Mouse (Mus musculus): ENCODE results near the gene Fbxl17.
A peak's percentile ranks its signal among the peaks of the same experiment; 100 is the strongest.

Gene Fbxl17

GRCm38 (mm10) chr17:63459712-63460495 lies 39.9 kb downstream of the Fbxl17 start:
- no peak for DNase-seq (ENCODE audit: low spot score in 2 of 2)

GRCm38 (mm10) chr17:63458052-63458451 lies 41.8 kb downstream of the Fbxl17 start:
- DNase-seq (ENCODE audit: low spot score in 2 of 2) = no peak

- no peak for DNase-seq (ENCODE audit: low spot score in 2 of 2)
These were observed 48.4 kb downstream of the Fbxl17 start for GRCm38 (mm10) chr17:63451311-63452006.

- DNase-seq (ENCODE audit: low spot score in 2 of 2) = no peak
These were observed 52.1 kb downstream of the Fbxl17 start for GRCm38 (mm10) chr17:63447691-63448090.

GRCm38 (mm10) chr17:63446971-63447679 lies 52.7 kb downstream of the Fbxl17 start:
- no peak for DNase-seq (ENCODE audit: low spot score in 2 of 2)

- no peak for DNase-seq (ENCODE audit: low spot score in 2 of 2)
These were observed 54.6 kb downstream of the Fbxl17 start for GRCm38 (mm10) chr17:63445212-63445611.

- DNase-seq (ENCODE audit: low spot score in 2 of 2) = no peak
These were observed 62.4 kb downstream of the Fbxl17 start for GRCm38 (mm10) chr17:63437424-63437823.

GRCm38 (mm10) chr17:63434081-63434480 lies 65.7 kb downstream of the Fbxl17 start:
- peak in 1 of 2 experiments; percentile 33 for DNase-seq (ENCODE audit: low spot score in 2 of 2)

- DNase-seq (ENCODE audit: low spot score in 2 of 2) = no peak
These were observed 68.2 kb downstream of the Fbxl17 start for GRCm38 (mm10) chr17:63431650-63432049.

GRCm38 (mm10) chr17:63430395-63431075 lies 69.3 kb downstream of the Fbxl17 start:
- no peak for DNase-seq (ENCODE audit: low spot score in 2 of 2)

- no peak for DNase-seq (ENCODE audit: low spot score in 2 of 2)
These were observed 76.0 kb downstream of the Fbxl17 start for GRCm38 (mm10) chr17:63423851-63424250.

GRCm38 (mm10) chr17:63422685-63423084 lies 77.1 kb downstream of the Fbxl17 start:
- DNase-seq (ENCODE audit: low spot score in 2 of 2) = no peak

GRCm38 (mm10) chr17:63421864-63422263 lies 78.0 kb downstream of the Fbxl17 start:
- no peak for DNase-seq (ENCODE audit: low spot score in 2 of 2)

- peak in 1 of 2 experiments; percentile 22 for DNase-seq (ENCODE audit: low spot score in 2 of 2)
These were observed 80.3 kb downstream of the Fbxl17 start for GRCm38 (mm10) chr17:63419503-63419902.

- peak in 1 of 2 experiments; percentile 35 for DNase-seq (ENCODE audit: low spot score in 2 of 2)
These were observed 85.7 kb downstream of the Fbxl17 start for GRCm38 (mm10) chr17:63413973-63414580.

- DNase-seq (ENCODE audit: low spot score in 2 of 2) = no peak
These were observed 88.3 kb downstream of the Fbxl17 start for GRCm38 (mm10) chr17:63411564-63411963.

GRCm38 (mm10) chr17:63410101-63410500 lies 89.7 kb downstream of the Fbxl17 start:
- DNase-seq (ENCODE audit: low spot score in 2 of 2) = no peak

- DNase-seq (ENCODE audit: low spot score in 2 of 2) = no peak
These were observed 93.9 kb downstream of the Fbxl17 start for GRCm38 (mm10) chr17:63405955-63406354.

- no peak for DNase-seq (ENCODE audit: low spot score in 2 of 2)
These were observed 94.3 kb downstream of the Fbxl17 start for GRCm38 (mm10) chr17:63405471-63405870.

GRCm38 (mm10) chr17:63404968-63405367 lies 94.8 kb downstream of the Fbxl17 start:
- DNase-seq (ENCODE audit: low spot score in 2 of 2) = peak in 1 of 2 experiments; percentile 30

GRCm38 (mm10) chr17:63403801-63404415 lies 95.9 kb downstream of the Fbxl17 start:
- DNase-seq (ENCODE audit: low spot score in 2 of 2) = no peak

Measured in frontal cortex, postnatal 36 days (tissue).